Mouse (Mus musculus): ENCODE data around the gene Slc6a17.

Gene Slc6a17

DNA sequence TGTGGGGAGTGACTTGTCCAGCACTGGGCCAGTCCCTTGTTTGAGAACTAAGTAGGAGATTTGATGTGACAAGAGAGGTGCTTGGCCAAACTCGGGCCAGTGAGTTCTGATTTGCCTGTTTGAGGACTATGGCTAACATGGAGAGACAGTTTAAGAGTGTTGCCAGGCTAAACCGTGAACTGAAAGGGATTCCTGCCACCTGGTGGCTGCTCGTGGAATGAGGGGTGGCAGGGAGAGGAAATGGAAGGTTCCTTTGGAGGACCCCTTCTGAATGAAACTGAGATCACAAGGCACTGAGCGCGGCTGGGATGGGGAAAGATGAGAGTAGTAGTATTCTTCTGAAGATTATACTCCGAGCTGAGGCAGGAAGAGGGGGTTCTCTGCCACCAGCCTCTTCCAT, 51.2 kb downstream of the Slc6a17 start:
- in situ Hi-C loops (cut with MboI, MseI): no loop called here

- in situ Hi-C loops (cut with MboI, MseI): loop anchor here (5.0 kb wide), 1 partner anchor 105 kb away; no protein-coding TSS in a partner anchor
Measured at GRCm38 (mm10) chr3:107462160-107462559, 55.7 kb downstream of the Slc6a17 start.

- in situ Hi-C loops (cut with MboI, MseI): loop anchor here (5.0 kb wide), 1 partner anchor 103 kb away; no protein-coding TSS in a partner anchor
Measured at GRCm38 (mm10) chr3:107459773-107460431, 57.9 kb downstream of the Slc6a17 start.

GRCm38 (mm10) chr3:107459196-107459772, 58.5 kb downstream of the Slc6a17 start, which contains the start of gene Kcnc4:
Gene Kcnc4, minus strand, starts transcription at chr3:107459552.
- in situ Hi-C loops (cut with MboI, MseI): no loop called here

DNA sequence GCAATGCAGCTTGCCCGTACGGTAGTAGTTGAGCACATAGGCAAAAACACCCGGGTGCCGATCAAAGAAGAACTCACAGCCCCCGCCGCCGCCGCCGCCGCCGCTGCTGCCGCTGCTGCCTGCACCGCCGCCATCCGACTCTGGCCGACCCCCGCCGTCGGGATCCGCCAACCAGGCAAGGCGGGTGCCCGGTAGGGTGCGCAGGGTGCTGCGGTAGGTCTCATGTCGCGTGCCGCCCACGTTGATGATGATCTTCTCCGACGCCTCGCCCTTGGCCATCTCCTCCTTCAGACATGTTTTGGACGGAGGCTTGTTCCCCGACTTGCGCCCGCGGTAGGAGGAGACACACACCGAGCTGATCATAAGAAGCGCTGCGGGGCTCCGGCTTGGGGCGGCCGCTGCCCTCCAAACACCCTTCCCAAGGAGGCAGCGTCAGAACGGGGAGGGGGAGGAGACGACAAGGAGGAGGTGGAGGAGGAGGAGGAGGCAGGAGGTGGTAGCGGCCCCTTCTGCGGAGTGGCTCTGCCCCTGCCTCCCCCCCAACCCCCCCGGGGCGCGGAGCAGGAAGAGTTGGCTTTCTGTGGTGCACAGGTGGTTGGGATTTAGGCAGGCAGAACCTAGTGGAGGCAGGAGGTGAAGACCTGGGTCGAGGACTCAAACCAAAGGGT, 59.2 kb downstream of the Slc6a17 start:
- in situ Hi-C loops (cut with MboI, MseI): no loop called here

GRCm38 (mm10) chr3:107458104-107458503, 59.7 kb downstream of the Slc6a17 start:
- in situ Hi-C loops (cut with MboI, MseI): no loop called here

DNA sequence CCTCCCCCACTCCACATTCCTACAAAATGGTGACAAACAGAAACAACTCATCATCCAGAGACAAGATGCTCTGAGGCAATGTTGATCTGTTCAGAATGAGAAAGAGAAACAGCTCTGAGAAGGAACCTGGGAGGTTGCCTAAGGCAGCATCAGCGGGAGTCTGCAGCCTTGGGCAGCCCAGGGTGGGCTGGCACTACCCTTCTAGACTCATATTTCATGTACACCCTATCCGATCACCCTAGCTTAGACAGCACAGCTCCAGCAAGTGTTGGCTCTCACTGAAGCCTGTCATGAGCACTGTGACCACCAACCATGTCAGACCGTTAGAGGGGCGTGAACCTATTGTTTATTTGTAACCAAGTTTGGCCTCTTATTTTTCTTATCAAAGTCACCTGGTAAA, 63.5 kb downstream of the Slc6a17 start:
- in situ Hi-C loops (cut with MboI, MseI): no loop called here

- in situ Hi-C loops (cut with MboI, MseI): no loop called here
Measured at GRCm38 (mm10) chr3:107446822-107447221, 71.0 kb downstream of the Slc6a17 start.

DNA sequence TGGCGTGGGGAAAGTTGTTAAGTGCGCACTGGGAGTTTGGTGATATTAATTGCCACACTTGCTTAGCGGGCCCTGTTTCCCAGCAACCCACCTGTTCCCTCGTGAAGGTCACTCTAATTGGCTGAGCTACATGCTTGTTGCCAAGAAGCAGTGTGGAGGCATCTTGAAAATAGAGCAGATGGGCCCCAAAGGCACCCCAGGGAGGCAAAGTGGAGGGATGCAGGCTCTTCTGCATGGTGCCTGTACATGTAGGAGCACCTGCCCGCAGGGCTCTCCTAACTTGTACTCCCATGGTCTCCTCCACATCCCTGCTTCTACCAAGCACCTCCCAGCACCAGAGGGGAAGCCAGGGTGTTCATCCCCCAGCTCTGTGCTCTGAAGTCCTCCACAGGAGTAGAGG, 74.0 kb downstream of the Slc6a17 start:
- in situ Hi-C loops (cut with MboI, MseI): no loop called here

DNA sequence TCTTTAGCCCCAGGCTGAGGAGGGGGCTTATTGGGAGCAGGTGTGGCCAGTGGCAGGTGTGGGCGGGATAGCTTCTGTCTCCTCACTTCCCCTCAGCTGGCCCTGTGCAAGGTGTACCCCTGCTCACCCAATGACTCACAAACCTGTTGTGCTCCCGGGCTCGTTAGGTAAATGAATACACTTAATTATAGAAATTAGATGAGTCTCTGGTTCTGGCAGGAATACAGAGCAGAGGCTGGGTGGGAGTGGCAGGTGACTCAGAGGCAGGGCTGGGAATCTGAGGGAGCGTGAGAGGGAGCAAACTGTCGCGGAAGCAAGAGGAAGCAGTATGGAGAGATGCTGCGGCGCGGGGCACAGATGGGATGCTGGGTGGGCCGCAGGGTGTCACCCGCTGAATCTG, 75.6 kb downstream of the Slc6a17 start:
- in situ Hi-C loops (cut with MboI, MseI): no loop called here

GRCm38 (mm10) chr3:107441306-107441705, 76.5 kb downstream of the Slc6a17 start:
- in situ Hi-C loops (cut with MboI, MseI): no loop called here

DNA sequence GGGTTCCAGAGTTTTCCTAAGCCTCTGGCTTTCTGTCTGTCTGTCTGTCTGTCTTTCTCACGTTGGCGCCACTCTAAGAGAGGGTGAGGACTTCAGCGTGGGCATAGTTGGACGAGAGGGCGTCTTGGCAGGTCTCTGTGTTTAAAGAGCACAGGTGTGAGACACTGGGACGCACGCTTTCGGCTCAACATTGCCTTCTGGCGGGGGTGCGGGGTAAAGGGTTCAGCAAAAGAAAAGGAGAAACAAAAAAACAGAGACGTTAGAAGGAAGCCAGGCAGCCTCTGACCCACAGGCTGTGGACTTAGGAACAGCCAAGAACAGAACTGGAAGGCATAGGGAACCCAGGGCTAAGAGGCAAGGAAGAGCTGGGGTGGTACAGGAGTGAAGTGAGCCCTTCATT, 78.5 kb downstream of the Slc6a17 start:
- in situ Hi-C loops (cut with MboI, MseI): no loop called here

DNA sequence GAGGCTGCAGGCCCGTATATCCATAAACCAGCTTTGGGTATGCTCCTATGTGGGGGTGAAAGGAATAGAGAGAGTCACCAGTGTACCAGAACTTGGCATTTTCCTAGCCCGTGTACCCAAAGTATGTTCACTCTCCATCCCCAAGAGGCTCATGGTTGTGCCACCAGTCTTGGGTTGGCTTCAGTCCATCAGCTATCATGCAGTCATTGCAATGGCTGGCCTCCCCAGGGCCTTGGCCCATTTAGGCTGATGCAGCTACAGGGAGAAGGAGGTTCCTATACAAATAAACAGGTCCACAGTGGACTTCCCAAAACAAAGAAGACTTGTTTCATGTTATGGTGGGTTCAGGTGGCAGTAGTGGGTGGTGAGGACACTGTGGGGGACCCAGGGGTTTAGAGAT, 80.2 kb downstream of the Slc6a17 start:
- in situ Hi-C loops (cut with MboI, MseI): no loop called here

GRCm38 (mm10) chr3:107436434-107436833, 81.4 kb downstream of the Slc6a17 start:
- in situ Hi-C loops (cut with MboI, MseI): no loop called here

DNA sequence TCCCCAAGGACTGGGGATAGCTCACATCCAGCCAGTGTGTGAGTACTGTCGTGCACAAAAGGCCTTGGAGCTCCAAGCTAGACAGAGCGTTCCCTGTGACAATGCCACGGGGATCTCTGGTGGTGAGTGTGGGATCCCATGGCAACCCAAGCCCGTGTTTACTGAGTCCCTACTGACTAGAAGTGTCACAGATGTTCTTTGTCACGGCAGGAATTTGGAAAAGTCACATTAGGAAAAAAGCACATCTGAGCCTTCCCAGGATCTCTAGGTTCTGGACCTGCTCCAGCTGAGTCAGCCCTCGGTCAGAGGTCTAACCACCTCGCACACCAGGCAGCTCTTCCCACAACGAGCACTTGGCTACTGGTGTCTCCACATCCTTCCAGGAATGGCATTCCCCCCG, 84.2 kb downstream of the Slc6a17 start:
- in situ Hi-C loops (cut with MboI, MseI): no loop called here

GRCm38 (mm10) chr3:107431268-107431667, 86.5 kb downstream of the Slc6a17 start:
- in situ Hi-C loops (cut with MboI, MseI): no loop called here

- in situ Hi-C loops (cut with MboI, MseI): no loop called here
Measured at GRCm38 (mm10) chr3:107424258-107425041, 93.4 kb downstream of the Slc6a17 start.

- in situ Hi-C loops (cut with MboI, MseI): no loop called here
Measured at GRCm38 (mm10) chr3:107420156-107420555, 97.7 kb downstream of the Slc6a17 start.
